Mouse (Mus musculus) ES-E14 (cell line): ENCODE results near the gene Dda1. TPM values are rescaled to one million over a fixed set of nuclear protein-coding genes. Genes with fewer than 3 reads are reported as not detected.

Experiments
- DNase-seq: peaks from one replicate; pipeline ENCODE4 v3.0.0-alpha.2; 2013; ENCODE audit warnings: low read depth, low spot score
- H3K27ac ChIP-seq: 2 replicates; pipeline ENCODE4 v1.5.1; 2012; ENCODE audit warnings: low read depth, mild to moderate bottlenecking, low read length, moderate library complexity, mixed read lengths; ENCODE audit not compliant: poor library complexity, insufficient read depth, severe bottlenecking
- H3K36me3 ChIP-seq: 2 replicates; pipeline ENCODE4 v1.6.1; 2012; ENCODE audit warnings: mild to moderate bottlenecking, low read length, moderate library complexity, mixed read lengths; ENCODE audit not compliant: control insufficient read depth, poor library complexity, insufficient read depth, severe bottlenecking
- H3K4me1 ChIP-seq, 2 experiments: fragments of 150-350 bp in 1 of 2; sonication (generic) in 1 of 2; 2 replicates each; pipeline ENCODE4 v1.6.1; 2012; ENCODE audit warnings: low read length in 2 of 2, mild to moderate bottlenecking in 1 of 2, mixed read lengths in 1 of 2; ENCODE audit not compliant: control insufficient read depth in 2 of 2, insufficient read depth in 2 of 2, poor library complexity in 1 of 2
- H3K4me3 ChIP-seq, 2 experiments: fragments of 150-350 bp in 1 of 2; sonication (generic) in 1 of 2; 2 replicates each; pipeline ENCODE4 v1.5.1; 2012; ENCODE audit warnings: low read length in 2 of 2, low read depth in 1 of 2, mild to moderate bottlenecking in 1 of 2, mixed read lengths in 1 of 2; ENCODE audit not compliant: insufficient read depth in 1 of 2, poor library complexity in 1 of 2, severe bottlenecking in 1 of 2
- H3K9ac ChIP-seq: 2 replicates; pipeline ENCODE4 v1.6.1; 2012; ENCODE audit warnings: low read depth, mild to moderate bottlenecking, low read length, mixed read lengths; ENCODE audit not compliant: poor library complexity, insufficient read depth, severe bottlenecking
- H3K9me3 ChIP-seq: fragments of 150-350 bp; sonication (generic); 2 replicates; pipeline ENCODE4 v1.6.1; 2012; ENCODE audit warnings: low read depth, mild to moderate bottlenecking, low read length; ENCODE audit not compliant: control insufficient read depth, insufficient read depth
- CHD2 ChIP-seq: IDR thresholded peaks from 2 replicates; pipeline ENCODE4 v1.6.1; 2014; ENCODE audit warnings: mild to moderate bottlenecking, low read depth, low read length, inconsistent platforms
- HCFC1 ChIP-seq: IDR thresholded peaks from 2 replicates; pipeline ENCODE4 v1.6.1; 2012; ENCODE audit warnings: low read length, inconsistent platforms, borderline replicate concordance; ENCODE audit not compliant: insufficient read depth
- MAFK ChIP-seq: IDR thresholded peaks from 2 replicates; pipeline ENCODE4 v1.6.1; 2014; ENCODE audit warnings: mild to moderate bottlenecking, low read depth, low read length, inconsistent platforms; ENCODE audit not compliant: insufficient read depth
- ZC3H11A ChIP-seq: IDR thresholded peaks from 2 replicates; pipeline ENCODE4 v1.6.1; 2012; ENCODE audit warnings: low read depth, mild to moderate bottlenecking, inconsistent platforms, low read length, borderline replicate concordance
- ZNF384 ChIP-seq: IDR thresholded peaks from 2 replicates; pipeline ENCODE4 v1.6.1; 2012; ENCODE audit warnings: low read depth, low read length, inconsistent platforms
- in situ Hi-C, 2 experiments: fragments of 600-800 bp; cut with MboI; formaldehyde crosslinking; loops; one replicate each; pipeline ENCODE4 v1.15.1; 2025; ENCODE audit warnings: low sequenced_read_pairs in 2 of 2, inconsistent platforms in 1 of 2; ENCODE audit not compliant: unreplicated experiment in 2 of 2
- total RNA-seq: library from RNA; depleted of rRNA; stranded (reverse); fragments of 300-350 nt; gene quantifications from 2 replicates; pipeline ENCODE4 v1.2.3, GENCODE M21; 2012

The Dda1 gene
- total RNA-seq, 1 experiment = 65.1 TPM

GRCm38 (mm10) chr8:71465733-71466132, 3.3 kb upstream of the Dda1 start:
- Histone ChIP-seq H3K9ac (peak overlapping the region; percentile 91; the same call in 1 of the 2 replicates), H3K4me1 (peaks cover 5 to 13% of the 10 kb centered on the region in 2 experiments; a peak in 2 of 4 replicates)
- in situ Hi-C loops = no loop called here

GRCm38 (mm10) chr8:71466198-71466597, 2.8 kb upstream of the Dda1 start:
- Histone ChIP-seq H3K4me1 (peaks cover 5 to 14% of the 10 kb centered on the region in 2 experiments; a peak in 2 of 4 replicates), H3K36me3 (peaks cover 9% of the 10 kb centered on the region; the same call in 1 of the 2 replicates), H3K9ac (no peak overlapping the region), H3K9me3 (no peaks in the 10 kb centered on the region), H3K27ac (no peak overlapping the region), H3K4me3 (no peak overlapping the region)
- in situ Hi-C loops = no loop called here
- no peak for DNase-seq
- no peak for TF ChIP-seq MAFK

More at GRCm38 (mm10) chr8:71465733-71466132, 3.3 kb upstream of the Dda1 start:
- no peak for DNase-seq
- no peaks in the 10 kb centered on the region for H3K9me3 ChIP-seq
- peak overlapping the region; percentile 84 to 86; a peak in 3 of 4 replicates for H3K4me3 ChIP-seq
- TF ChIP-seq MAFK (no peak), HCFC1 (no peak), ZNF384 (no peak), ZC3H11A (no peak), CHD2 (no peak)
- H3K27ac ChIP-seq = no peak overlapping the region
- peaks cover 5% of the 10 kb centered on the region; the same call in 1 of the 2 replicates for H3K36me3 ChIP-seq

GRCm38 (mm10) chr8:71467201-71467600, 1.8 kb upstream of the Dda1 start:
- in situ Hi-C loops = no loop called here
- Histone ChIP-seq H3K36me3 (peaks cover 18% of the 10 kb centered on the region), H3K4me3 (no peak overlapping the region), H3K27ac (no peak overlapping the region), H3K9me3 (no peaks in the 10 kb centered on the region), H3K4me1 (peaks cover 5 to 14% of the 10 kb centered on the region in 2 experiments; a peak in 2 of 4 replicates), H3K9ac (no peak overlapping the region)
- no peak for TF ChIP-seq ZC3H11A
- TF ChIP-seq ZNF384 = no peak
- TF ChIP-seq CHD2 = no peak
- TF ChIP-seq MAFK = no peak
- no peak for TF ChIP-seq HCFC1
- no peak for DNase-seq

- TF ChIP-seq ZC3H11A (no peak), CHD2 (no peak), MAFK (no peak), ZNF384 (no peak), HCFC1 (no peak)
Measured at GRCm38 (mm10) chr8:71468001-71468400, 998 bp upstream of the Dda1 start.

GRCm38 (mm10) chr8:71469411-71469810, 412 bp downstream of the Dda1 start:
- Histone ChIP-seq H3K4me1 (peaks cover 5 to 7% of the 10 kb centered on the region in 2 experiments; a peak in 2 of 4 replicates), H3K27ac (peak overlapping the region; percentile 5; the same call in 1 of the 2 replicates), H3K9ac (peak overlapping the region; percentile 75), H3K36me3 (peaks cover 33% of the 10 kb centered on the region), H3K4me3 (peak overlapping the region; percentile 82 to 85), H3K9me3 (no peaks in the 10 kb centered on the region)
- TF ChIP-seq ZC3H11A (no peak), CHD2 (0 out of 2 replicates have a peak, but pooled peaks have one; percentile 50), HCFC1 (peak; percentile 73; the same call in 1 of the 2 replicates), ZNF384 (no peak), MAFK (no peak)
- DNase-seq = no peak
- in situ Hi-C loops = no loop called here

More at GRCm38 (mm10) chr8:71468001-71468400, 998 bp upstream of the Dda1 start:
- no peak overlapping the region for H3K27ac ChIP-seq
- H3K4me1 ChIP-seq = peaks cover 5 to 14% of the 10 kb centered on the region in 2 experiments; a peak in 2 of 4 replicates
- no peak for DNase-seq
- no peaks in the 10 kb centered on the region for H3K9me3 ChIP-seq
- no peak overlapping the region for H3K9ac ChIP-seq
- H3K4me3 ChIP-seq = no peak overlapping the region
- in situ Hi-C loops = no loop called here
- peaks cover 24% of the 10 kb centered on the region for H3K36me3 ChIP-seq
